Mouse (Mus musculus) adrenal gland, postnatal 4 days (tissue): ENCODE data around the gene Lmcd1. TPM values are rescaled to one million over a fixed set of nuclear protein-coding genes. Genes with fewer than 3 reads are reported as not detected.
"Not testable (repeated sequence)": the region's sequence is repeated elsewhere in the genome, so short reads cannot be mapped to it uniquely, and the experiment has no call there.

Experiments
- DNase-seq, 2 experiments: peaks; one replicate each; pipeline ENCODE4 v3.0.0; 2021 to 2022; ENCODE audit warnings: low spot score in 2 of 2, mixed read lengths in 2 of 2
- long read RNA-seq, 2 experiments: library from polyadenylated mRNA; stranded (forward); transcript quantifications; one replicate each; pipeline ENCODE4 v2.0.0; 2021
- total RNA-seq, 2 experiments: library from RNA; stranded (reverse); gene quantifications; 2 replicates each; pipeline ENCODE4 v1.2.3; 2021

Lmcd1 gene
- 10 to 100 TPM; 12.1 to 15.9 TPM for total RNA-seq
- long read RNA-seq, experiment 1, transcript Lmcd1-201 (6 exons, 1,730 nt), result major isoform, 17 of 27 reads
- long read RNA-seq, experiment 1, partial matches to known transcripts, result 8 of 27 reads
- long read RNA-seq, experiment 1, other reads (novel, unspliced or antisense), result 2 of 27 reads
- long read RNA-seq, experiment 2, transcript Lmcd1-201 (6 exons, 1,730 nt), result major isoform, 8 of 18 reads
- long read RNA-seq, experiment 2, partial matches to known transcripts, result 8 of 18 reads
- long read RNA-seq, experiment 2, other reads (novel, unspliced or antisense), result 2 of 18 reads

DNA sequence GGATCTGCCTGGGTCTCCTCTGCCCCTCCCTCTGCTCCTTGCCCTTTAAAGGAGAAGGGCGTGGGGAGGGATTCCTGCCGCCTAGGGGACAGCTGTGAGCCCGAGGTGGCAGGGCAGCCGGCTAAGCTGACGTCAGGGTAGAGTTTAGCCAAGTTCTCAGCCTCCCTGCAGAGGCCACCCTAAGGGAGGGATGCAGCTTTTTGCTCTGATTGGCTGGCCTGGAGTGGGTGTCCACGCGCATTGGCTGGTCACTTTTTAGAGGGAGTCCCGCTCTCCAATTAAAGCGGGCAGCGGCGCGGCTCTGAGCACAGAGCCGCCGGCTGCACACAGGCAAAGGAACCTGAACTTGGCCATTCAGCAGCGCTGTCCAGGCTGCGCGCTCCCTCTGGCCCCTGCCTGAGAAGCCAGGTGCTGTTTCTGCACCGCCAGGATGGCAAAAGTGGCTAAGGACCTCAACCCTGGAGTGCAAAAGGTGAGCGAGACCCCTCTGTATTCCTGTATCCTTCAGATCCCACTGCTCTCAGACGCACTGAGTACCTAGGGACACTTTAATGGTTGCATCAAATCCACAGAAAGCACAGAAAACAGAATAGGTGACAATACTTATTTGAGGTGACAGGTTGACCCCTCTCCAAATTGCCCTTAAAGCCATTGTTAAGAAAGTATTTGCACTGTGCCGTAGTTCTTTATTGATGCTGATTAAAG lies at the start of gene Lmcd1:
Gene Lmcd1, plus strand, starts transcription at position 258 of the 705 bp plus-strand sequence.
- peak; percentile 49 to 73 for DNase-seq

DNA sequence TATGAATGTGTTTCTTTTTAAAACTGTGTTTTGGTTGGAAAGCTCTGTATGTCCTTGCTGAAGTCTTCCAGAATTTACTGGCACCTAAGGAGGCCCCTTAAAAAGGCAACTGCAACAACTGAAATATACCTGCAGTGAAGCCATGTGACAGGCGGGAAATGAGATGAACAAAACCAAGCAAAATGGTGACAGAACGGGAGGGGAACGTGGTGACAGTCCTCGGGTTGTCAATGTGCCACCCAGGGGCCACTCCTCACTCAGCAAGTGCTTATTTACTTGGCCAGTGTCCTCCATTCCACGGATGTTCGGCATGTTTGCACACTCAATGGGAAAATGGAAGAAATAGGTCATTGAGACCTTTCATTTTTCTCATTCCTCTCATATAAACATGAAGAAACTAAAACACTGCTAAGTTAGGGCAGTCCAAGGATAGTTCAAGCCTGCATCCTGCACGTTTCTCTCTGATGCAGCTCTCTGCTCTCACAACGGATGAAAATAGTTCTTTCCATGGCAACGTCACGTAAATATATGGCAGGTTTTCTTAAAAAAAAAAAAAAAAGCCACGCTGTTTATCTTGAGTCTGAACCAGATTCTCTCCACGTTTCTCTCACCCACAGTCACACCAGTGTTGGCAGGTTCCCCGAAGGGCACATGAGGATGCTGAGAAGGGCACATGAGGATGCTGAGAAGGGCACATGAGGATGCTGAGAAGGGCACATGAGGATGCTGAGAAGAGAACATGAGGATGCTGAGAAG lies 49.5 kb upstream of the Lmcd1 start:
- DNase-seq, result no peak

DNA sequence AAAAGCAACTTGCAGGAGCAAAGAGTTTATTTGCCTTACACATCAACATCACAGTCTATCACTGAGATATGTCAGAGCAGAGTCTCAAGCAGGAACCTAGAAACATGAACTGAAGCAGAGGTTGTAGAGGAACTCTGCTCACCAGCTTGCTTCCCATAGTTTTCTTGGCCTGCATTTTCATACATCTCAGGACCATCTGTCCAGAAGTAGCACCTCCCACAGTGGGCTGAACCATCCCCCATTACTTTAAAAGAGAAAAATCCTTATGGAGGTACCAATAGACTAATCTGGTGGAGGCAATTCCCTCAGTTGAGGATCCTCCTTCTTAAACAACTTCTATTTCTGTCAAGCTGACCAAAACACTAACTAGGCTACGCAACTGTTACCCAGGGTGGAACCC lies 36.8 kb upstream of the Lmcd1 start:
- DNase-seq, result no peak

DNA sequence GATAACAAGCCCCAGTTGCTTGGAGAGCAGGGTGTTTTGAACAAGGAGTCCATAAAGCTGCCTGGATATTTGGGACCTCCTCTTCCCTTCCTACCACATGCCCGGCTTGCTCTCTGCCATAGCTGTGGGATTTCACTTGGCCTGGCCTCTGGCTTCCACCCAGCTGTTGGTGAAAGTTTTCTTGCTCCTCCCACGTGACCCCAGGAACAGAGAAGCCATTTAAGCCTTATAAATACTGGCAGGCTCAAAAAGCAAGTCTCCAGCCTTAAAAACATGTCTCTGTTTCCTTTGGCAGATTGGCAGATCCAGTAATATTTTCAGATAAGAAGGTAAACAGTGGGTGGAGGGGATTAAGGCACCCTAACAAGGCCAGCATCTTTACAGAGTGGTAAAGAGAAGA lies 31.3 kb upstream of the Lmcd1 start:
- DNase-seq, result no peak

DNA sequence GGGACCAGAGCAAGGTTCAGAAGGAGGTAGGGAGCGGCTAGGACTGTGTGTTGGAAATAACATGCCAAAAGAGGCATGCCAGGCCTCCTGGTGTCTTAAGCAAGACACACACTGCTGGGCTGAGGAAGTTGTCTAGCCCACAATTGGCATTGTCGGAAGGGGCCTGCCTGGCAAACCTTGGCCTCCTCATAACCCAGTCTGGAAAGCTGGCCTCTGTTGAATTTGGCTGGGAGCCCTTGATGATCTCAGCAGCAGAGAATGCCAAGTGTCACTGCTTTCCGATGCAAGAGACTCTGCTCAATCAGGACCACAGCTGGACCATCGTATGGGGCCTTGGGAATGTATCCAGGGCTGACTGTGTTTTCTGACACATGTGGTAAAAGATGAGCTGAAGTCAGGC lies 27.9 kb upstream of the Lmcd1 start:
- peak; percentile 30 to 66 for DNase-seq

DNA sequence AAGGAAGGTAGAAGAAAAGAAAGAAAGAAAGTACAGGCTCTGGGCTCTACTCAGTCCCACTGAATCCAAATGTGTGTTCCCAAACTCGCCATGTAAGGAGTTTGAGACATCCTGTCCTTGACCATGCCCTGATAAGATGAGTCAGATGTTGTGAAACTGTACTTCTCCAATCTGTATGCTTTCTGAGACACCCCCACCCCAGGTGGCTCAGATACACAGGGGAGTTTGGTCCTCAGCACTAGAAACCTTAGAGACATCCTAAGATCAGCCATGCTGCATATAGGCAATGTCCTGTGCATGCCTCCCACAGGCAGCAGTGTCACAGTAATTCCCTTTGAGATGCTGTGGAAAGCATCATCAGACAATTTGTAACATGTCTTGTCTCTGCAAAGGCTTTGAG lies 26.9 kb upstream of the Lmcd1 start:
- no peak for DNase-seq

DNA sequence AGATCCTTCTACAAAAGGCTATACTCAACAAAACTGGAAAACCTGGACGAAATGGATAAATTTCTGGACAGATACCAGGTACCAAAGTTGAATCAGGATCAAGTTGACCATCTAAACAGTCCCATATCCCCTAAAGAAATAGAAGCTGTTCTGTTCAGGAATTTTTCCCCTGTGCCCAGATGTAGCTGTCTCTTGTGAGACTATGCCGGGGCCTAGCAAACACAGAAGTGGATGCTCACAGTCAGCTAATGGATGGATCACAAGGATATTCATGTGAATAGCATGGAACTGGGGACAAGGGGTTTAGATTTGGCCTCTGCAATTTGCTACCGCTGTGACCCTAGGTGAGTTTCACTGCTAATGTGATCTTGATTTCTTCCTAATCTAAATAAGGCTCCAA lies 19.6 kb upstream of the Lmcd1 start:
- DNase-seq, result not testable (repeated sequence)

DNA sequence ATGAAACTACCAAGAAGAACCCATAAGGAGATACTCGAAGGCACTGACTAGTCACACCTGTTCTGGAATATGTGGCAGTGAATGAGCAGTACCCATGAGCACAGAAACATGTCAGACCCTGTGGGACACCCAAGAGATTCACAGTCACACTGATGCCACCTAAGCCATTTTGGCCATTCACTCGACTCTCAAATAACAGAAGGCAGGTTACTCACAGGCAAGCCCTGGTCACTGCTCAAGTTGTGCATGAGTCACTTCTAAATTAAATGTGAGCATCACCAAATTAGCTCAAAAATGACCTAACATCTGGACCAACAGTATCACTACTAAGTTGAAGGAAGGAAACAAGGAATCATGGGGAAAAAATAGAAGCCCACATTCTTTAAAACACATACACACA lies 18.6 kb upstream of the Lmcd1 start:
- no peak for DNase-seq

DNA sequence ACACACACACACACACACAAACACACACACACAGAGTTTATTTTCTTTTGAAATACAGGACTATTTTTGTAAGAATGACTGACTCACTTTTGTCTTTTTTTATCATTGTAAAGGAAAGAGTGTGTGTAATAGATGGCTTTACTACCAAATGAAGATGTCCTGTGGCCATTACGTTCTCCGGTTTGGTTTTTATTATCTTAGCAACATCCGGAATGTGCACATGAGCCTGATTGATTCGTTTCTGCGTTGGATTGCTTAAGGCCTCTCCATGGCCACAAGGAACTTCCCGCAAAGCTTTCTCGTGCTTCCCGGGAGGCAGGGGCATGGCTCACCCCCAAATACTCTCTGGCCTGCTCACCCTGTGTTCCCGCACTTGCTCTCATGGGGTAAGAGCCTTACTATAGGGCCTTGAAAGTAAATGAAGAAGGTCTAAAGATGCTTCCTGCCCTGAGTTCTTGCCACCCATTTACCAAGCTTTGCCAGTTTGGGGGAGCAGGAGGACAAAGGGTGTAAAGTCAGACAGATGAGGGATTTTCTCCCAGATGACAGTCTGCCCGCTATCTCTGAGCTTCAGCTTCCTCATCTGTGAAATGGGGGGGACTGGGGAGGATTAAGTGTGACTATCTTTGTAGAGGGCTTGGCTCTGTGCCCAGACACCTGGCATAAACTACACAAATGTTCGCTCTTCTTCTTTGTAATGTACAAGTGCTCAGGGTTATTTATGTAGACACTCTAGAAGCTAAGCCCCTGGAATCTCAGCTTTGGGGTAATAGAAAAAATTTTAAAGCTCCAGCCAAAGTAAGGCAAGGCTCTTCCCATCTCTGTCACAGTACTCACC lies 18.0 kb upstream of the Lmcd1 start:
- DNase-seq, result no peak

DNA sequence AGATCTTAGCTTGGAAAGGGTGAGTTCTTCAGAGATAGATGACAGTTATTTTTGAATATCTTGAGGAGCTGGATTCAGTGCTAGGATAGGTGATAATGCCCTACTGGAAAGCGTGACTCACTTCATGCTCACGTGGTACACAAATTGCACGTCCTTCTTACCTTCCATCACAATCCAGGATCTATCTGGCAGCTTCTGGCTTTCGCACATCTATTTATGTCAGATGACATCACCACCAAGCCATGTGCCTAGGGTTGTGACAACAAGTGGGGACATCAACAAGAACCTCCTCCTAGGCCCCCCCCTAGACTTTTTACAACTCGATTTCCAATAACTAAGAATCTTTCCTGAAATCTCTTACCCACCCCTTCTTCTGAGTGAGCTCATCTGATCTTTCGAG lies 17.0 kb upstream of the Lmcd1 start:
- no peak for DNase-seq

DNA sequence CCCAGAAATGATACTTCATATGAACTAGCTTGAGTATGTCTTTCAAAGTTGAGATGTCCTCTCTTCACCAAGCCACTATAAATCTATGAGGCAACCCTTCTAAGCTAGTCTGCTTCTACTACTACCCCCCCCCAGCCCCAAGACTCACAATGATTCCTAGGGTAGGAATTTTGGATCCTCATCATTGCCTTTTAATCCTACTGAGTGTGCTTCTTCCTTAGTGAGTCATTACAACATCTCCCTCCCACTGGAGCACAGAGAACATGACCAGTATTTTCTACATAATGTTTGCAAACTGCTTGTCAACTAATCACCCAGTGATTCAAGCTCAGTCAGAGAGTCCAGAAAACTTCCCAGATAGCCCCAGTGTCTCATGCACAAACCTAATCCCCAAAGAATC lies 12.5 kb upstream of the Lmcd1 start:
- DNase-seq, result no peak

DNA sequence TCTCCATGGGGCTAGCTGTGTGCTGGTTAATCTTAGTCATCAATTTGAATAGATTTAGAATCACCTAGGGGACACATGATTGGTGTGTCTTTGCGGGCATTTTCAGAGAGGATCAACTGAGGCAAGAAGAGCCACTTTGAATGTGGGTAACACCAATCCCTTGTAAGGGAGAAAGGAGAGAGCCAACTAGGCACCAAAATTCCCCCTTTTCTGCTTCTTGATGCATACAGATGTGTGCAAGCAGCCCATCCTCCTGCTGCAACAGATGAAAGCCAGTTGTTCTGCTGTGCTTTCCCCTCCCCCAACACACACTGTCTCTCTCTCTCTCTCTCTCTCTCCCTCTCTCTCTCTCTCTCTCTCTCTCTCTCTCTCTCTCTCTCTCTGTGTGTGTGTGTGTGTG lies 9.2 kb upstream of the Lmcd1 start:
- no peak for DNase-seq

DNA sequence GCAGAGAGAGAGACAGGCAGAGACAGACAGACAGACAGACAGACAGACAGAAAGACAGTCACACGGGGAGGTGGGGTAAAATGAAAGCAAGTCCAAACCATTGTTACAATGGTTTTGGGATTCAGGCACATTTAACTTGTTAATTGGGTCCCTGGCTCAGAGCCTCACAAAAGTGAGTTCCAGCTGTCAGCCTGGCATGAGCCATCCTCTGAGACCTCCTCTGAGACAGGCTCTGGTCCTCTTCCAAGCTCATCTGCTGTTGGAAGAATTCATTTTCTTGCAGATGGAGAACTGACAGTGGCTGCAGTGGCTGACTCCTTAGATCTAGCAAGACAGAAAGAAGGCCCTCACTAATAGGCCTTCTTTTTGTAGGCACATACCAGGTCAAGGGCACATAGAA lies 6.9 kb upstream of the Lmcd1 start:
- DNase-seq, result no peak

DNA sequence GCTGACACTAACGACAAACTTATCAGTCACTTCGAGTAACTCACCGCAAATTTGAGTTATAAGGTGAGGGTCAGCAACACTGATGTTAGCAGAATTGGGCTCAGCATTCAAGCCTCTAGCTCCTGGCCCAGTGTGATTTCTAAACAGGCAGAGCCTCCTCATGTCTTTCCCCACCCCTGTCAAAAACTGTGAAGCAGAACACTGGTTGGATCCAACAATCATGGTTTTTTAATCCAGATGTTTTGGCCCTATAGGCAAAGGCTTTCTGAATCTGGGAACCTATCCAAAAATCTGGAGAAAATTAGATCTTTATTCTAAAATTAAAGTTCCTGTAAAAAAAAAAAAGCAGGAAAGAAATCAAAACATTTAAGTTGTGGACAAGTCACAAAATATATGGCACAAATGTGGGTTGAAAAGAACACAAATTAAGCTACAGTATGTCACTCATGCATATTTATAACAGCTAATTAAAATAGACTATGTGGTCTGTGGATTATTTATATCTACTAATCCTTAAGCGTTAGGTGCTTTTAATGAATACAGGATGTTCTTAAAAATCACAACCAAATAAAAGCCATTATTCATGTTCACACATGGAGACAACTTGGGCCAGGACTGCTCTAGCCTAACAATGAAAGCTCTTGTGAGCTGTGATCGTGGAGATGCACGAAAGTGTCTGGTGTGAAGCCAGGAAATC lies 5.7 kb upstream of the Lmcd1 start:
- no peak for DNase-seq

DNA sequence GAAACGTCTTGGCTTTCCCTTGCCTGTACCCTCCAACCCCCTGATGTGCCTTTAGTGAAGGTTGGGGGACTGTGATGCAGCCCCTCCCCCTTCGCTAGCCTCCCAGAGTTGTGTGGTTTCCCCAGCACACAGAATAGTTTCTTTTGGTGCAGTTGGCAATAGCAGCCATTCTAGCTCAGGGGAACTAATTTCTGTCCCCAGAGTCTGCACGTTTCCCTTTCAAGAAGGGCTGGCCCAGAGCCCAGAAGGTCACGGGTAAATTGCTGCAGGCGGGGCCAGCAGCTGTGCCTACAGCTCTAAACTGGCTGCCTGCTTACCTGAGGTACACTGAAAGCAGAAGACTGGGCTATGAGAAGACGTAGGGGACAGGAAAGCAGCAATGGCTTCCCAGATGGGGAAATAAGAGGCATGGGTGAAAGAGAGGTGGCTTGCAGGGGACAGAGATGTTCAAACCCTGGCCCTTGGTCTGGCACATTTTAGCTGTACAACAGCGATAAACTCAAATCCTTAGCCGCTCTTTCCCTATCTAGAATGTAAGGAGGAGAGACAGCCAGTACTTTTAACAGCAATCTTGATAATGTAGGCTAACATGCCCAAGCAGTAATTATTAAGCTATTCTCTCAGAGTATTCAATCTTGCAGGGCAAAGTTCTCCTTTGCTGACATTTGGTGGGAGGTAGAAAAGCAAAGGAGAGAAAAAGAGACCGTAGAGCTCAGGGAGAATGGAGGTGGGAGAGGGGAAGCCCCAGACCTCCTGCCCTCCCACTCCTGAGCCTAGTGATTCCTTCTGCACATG lies 900 bp downstream of the Lmcd1 start:
- DNase-seq, result peak; percentile 22 to 28

DNA sequence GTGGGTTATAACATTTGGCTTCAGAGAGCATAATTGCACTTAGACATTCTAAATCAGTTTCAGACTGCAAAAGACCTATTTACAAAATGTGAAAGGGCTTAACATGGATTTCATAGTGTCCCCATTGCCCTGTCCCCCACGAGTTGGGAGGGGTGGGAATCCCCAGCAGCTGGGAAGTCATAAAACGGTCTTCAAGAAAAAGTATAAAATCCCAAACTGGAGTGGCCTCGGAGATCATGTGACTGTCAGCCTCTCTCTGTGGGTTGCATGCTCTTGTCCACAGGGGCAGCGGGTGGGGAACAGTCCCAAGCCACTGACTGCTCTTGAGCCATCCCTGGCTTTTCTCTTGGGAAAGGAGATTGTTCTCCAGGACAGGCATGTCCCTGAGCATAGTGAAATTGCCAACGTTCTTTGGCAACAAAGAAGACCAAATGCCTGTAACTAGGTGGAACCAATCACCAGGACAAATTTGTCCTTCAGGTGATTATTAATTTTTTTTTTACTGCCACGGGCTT lies 2.2 kb downstream of the Lmcd1 start:
- no peak for DNase-seq

DNA sequence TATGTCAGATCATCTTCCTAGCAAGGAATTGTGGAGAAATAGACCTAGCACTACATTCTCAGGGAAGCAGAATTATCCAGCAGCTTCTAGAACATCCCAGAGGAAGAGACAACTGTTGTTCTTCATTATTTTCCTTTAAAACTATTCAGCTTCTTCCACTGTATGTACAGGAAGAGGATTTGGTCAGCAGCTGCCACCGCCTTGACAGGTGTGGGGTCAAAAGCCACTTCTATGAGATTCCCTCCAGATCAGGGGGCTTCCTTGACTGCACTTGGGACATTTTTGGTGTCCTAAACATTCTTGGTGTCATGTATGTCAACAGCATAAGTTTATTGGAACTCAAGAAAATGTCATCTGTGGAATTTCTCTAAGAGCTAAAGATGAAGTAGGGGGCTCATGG lies 5.2 kb downstream of the Lmcd1 start:
- no peak for DNase-seq

DNA sequence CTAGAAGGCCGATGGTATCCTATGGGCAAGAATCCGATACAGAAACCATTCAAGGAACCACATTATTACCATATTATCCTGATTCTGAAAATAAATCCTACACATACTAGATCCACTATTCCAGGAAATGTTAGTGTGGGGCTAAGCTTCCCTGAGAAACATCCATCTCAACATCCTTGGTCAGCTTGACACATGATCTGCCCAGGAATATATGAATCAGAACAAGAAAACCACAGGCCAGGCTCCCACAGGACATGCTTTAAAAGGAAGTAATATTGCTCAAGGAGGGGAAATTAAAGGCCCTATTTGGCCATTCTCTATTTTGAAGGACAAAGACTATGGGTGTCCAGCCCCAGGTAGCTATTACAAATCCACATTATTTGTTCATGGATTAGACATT lies 6.6 kb downstream of the Lmcd1 start:
- DNase-seq, result no peak

DNA sequence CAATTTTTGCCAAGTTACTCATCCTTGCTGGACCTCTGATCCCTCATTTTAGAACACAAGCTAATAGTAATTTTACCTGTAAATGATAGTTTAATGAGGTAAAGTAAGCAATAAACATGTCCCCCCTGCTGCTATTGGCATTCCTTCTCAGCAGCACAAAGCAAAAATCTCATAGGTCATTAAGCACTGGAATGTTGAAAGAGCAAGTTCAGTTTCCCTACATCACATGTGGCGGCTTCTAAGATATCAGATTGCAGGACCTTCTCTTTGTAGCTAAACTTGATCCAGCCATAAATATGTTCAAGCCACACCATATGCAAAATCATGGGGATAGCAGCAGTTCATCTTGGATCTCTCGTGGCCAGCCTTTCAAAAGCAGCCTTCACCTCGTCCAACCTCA lies 7.4 kb downstream of the Lmcd1 start:
- no peak for DNase-seq

DNA sequence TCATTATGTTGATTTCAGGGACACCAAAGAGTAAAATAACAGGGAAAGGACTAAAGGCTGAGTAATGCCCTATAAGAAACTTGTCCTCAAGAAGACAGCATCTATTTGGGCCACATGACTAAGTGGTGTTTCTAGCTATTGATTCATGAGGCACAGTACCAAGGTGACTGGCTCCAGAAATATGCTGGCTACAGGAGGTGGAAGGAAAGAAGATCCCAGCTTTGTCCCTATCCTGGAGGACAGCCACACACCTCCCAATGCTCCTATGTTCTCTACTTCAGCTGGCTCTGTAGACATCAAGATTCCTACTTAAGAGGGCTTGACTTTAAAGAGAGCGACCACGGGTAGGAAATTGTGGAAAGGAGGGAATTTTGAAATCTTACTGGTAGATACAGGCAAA lies 8.4 kb downstream of the Lmcd1 start:
- DNase-seq, result no peak
